Mouse (Mus musculus) lung, embryonic 14.5 days (tissue): Measurements from ENCODE around the gene Atox1. TPM values are rescaled to one million over a fixed set of nuclear protein-coding genes. Genes with fewer than 3 reads are reported as not detected.

Source experiments
- ATAC-seq: fragments of 200-750 bp; cut with Nextera tagmentation; 2 replicates; pipeline ENCODE4 v1.8.0; 2017; ENCODE audit warnings: mild to moderate bottlenecking, moderate TSS enrichment, moderate library complexity; ENCODE audit not compliant: insufficient read depth
- DNase-seq: peaks from one replicate; pipeline ENCODE4 v3.0.0-alpha.2; 2015
- H3K27ac ChIP-seq: fragments of 300-500 bp; sonication (generic); 2 replicates; pipeline ENCODE4 v1.5.1; 2014; ENCODE audit warnings: low read depth, mild to moderate bottlenecking, moderate library complexity
- H3K27me3 ChIP-seq: fragments of 300-500 bp; sonication (generic); 2 replicates; pipeline ENCODE4 v1.6.1; 2014; ENCODE audit warnings: low read length, control low read depth; ENCODE audit not compliant: insufficient read depth
- H3K36me3 ChIP-seq: fragments of 300-500 bp; sonication (generic); 2 replicates; pipeline ENCODE4 v1.6.1; 2014; ENCODE audit warnings: control low read depth; ENCODE audit not compliant: insufficient read depth
- H3K4me1 ChIP-seq: fragments of 300-500 bp; sonication (generic); 2 replicates; pipeline ENCODE4 v1.6.1; 2014; ENCODE audit warnings: antibody characterized with exemption, control low read depth; ENCODE audit not compliant: insufficient read depth
- H3K4me2 ChIP-seq: fragments of 300-500 bp; sonication (generic); 2 replicates; pipeline ENCODE4 v1.6.1; 2014; ENCODE audit warnings: mild to moderate bottlenecking
- H3K4me3 ChIP-seq: fragments of 300-500 bp; sonication (generic); 2 replicates; pipeline ENCODE4 v1.5.1; 2014; ENCODE audit warnings: low read depth, low read length
- H3K9ac ChIP-seq: fragments of 300-500 bp; sonication (generic); 2 replicates; pipeline ENCODE4 v1.6.1; 2014
- H3K9me3 ChIP-seq: fragments of 300-500 bp; sonication (generic); 2 replicates; pipeline ENCODE4 v1.6.1; 2016; ENCODE audit warnings: low read depth, low read length, control low read depth
- CTCF ChIP-seq: IDR thresholded peaks from 2 replicates; pipeline ENCODE4 v1.5.1; 2016; ENCODE audit warnings: antibody characterized with exemption, low read depth
- WGBS: fragments of 180-500 bp; shearing (Covaris S2); extraction: QIAGEN DNeasy Blood & Tissue Kit; methylation state at CpG from one replicate; pipeline ENCODE4 v1.1.7; 2014; 5-methylcytosine and 5-hydroxymethylcytosine counted together
- microRNA-seq: library from miRNA; unstranded; fragments of <30 nt; microRNA quantifications from one replicate; pipeline ENCODE4, GENCODE M21; 2016; ENCODE audit warnings: borderline number of aligned reads
- polyA plus RNA-seq: library from polyadenylated mRNA; unstranded; fragments of >200 nt; fragmentation: Nextera tagmentation; extraction: Ambion mirVana; gene quantifications from 2 replicates; pipeline ENCODE4 v1.2.1, GENCODE M21; 2014

Gene Atox1
- polyA plus RNA-seq, 1 experiment from 2014 or later, result 506 TPM

DNA sequence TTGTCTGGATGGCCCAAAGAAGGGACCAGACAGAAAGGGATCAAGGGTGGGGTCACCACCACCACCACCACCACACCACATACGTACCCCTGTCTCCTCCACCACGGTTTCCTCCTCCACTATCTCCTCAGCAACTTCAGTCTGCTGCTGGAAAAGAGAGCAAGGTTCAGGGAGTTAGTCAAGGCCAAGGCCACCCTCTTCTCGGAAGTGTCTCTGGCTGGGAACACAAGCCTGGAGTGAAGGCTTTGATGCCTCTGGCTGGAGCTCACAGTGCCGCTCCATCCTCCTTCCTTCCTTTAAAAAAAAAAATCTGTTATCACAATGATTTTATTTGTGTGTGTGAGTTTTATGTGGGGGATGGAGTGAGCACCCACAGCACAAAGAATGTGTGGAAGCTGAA, 53.9 kb downstream of the Atox1 start:
- H3K27me3 ChIP-seq, result no peaks in the 10 kb centered on the region
- no peak for DNase-seq
- no peak overlapping the region for H3K4me2 ChIP-seq
- no peaks in the 10 kb centered on the region for H3K9me3 ChIP-seq
- peaks cover 92% of the 10 kb centered on the region for H3K36me3 ChIP-seq
- H3K4me3 ChIP-seq, result no peak overlapping the region
- no peak for TF ChIP-seq CTCF
- H3K27ac ChIP-seq, result peak overlapping the region; percentile 58; the same call in 1 of the 2 replicates
- ATAC-seq, result no peak
- 92% methylated on average over 4 of the region's 4 CpGs for WGBS
- no peaks in the 10 kb centered on the region for H3K4me1 ChIP-seq
- H3K9ac ChIP-seq, result no peak overlapping the region

- Histone ChIP-seq H3K27me3 (no peaks in the 10 kb centered on the region), H3K9me3 (no peaks in the 10 kb centered on the region), H3K4me2 (no peak overlapping the region), H3K36me3 (peaks cover 95% of the 10 kb centered on the region), H3K9ac (no peak overlapping the region), H3K27ac (peak overlapping the region; percentile 58), H3K4me3 (no peak overlapping the region), H3K4me1 (no peaks in the 10 kb centered on the region)
- peak; percentile 89 for ATAC-seq
- no peak for TF ChIP-seq CTCF
- WGBS, result 38% methylated on average over 8 of the region's 8 CpGs
- peak; percentile 80 for DNase-seq
These were observed 55.2 kb downstream of the Atox1 start for GRCm38 (mm10) chr11:55405601-55406469.

- no peak for TF ChIP-seq CTCF
- no peak overlapping the region for H3K9ac ChIP-seq
- no peak for DNase-seq
- no peak overlapping the region for H3K4me3 ChIP-seq
- H3K4me2 ChIP-seq, result no peak overlapping the region
- WGBS, result 86% methylated on average over 9 of the region's 9 CpGs
- ATAC-seq, result no peak
- H3K27me3 ChIP-seq, result no peaks in the 10 kb centered on the region
- no peaks in the 10 kb centered on the region for H3K4me1 ChIP-seq
- no peaks in the 10 kb centered on the region for H3K9me3 ChIP-seq
- peaks cover 96% of the 10 kb centered on the region for H3K36me3 ChIP-seq
- peak overlapping the region; percentile 58 for H3K27ac ChIP-seq
These were observed 56.2 kb downstream of the Atox1 start for GRCm38 (mm10) chr11:55404659-55405457.

GRCm38 (mm10) chr11:55400863-55401262, 60.2 kb downstream of the Atox1 start:
- H3K4me2 ChIP-seq, result no peak overlapping the region
- no peak for TF ChIP-seq CTCF
- no peak overlapping the region for H3K9ac ChIP-seq
- no peak overlapping the region for H3K4me3 ChIP-seq
- 81% methylated on average over 2 of the region's 2 CpGs for WGBS
- peak; percentile 65 for DNase-seq
- ATAC-seq, result peak; percentile 66
- H3K27me3 ChIP-seq, result no peaks in the 10 kb centered on the region
- peaks cover 92% of the 10 kb centered on the region for H3K36me3 ChIP-seq
- no peaks in the 10 kb centered on the region for H3K9me3 ChIP-seq
- H3K27ac ChIP-seq, result no peak overlapping the region
- no peaks in the 10 kb centered on the region for H3K4me1 ChIP-seq

GRCm38 (mm10) chr11:55398371-55398770, 62.7 kb downstream of the Atox1 start:
- no peak overlapping the region for H3K27ac ChIP-seq
- H3K9ac ChIP-seq, result no peak overlapping the region
- DNase-seq (no peak), ATAC-seq (no peak)
- H3K27me3 ChIP-seq, result no peaks in the 10 kb centered on the region
- no peaks in the 10 kb centered on the region for H3K4me1 ChIP-seq
- H3K4me2 ChIP-seq, result no peak overlapping the region
- no peak overlapping the region for H3K4me3 ChIP-seq
- no peak for TF ChIP-seq CTCF
- no peaks in the 10 kb centered on the region for H3K9me3 ChIP-seq
- H3K36me3 ChIP-seq, result peaks cover 90% of the 10 kb centered on the region
- 93% methylated on average over 8 of the region's 8 CpGs for WGBS

GRCm38 (mm10) chr11:55397441-55397840, 63.6 kb downstream of the Atox1 start:
- Histone ChIP-seq H3K27ac (no peak overlapping the region), H3K9ac (no peak overlapping the region), H3K27me3 (no peaks in the 10 kb centered on the region), H3K4me3 (no peak overlapping the region), H3K4me2 (no peak overlapping the region), H3K4me1 (no peaks in the 10 kb centered on the region), H3K36me3 (peaks cover 81% of the 10 kb centered on the region), H3K9me3 (no peaks in the 10 kb centered on the region)
- WGBS, result 83% methylated on average over 9 of the region's 9 CpGs
- ATAC-seq (no peak), DNase-seq (no peak)
- TF ChIP-seq CTCF, result no peak

- 78% methylated on average over 2 of the region's 2 CpGs for WGBS
- Histone ChIP-seq H3K4me1 (no peaks in the 10 kb centered on the region), H3K36me3 (peaks cover 77% of the 10 kb centered on the region), H3K9me3 (no peaks in the 10 kb centered on the region), H3K27me3 (no peaks in the 10 kb centered on the region), H3K4me2 (no peak overlapping the region), H3K9ac (no peak overlapping the region), H3K4me3 (no peak overlapping the region), H3K27ac (no peak overlapping the region)
- no peak for TF ChIP-seq CTCF
- no peak for DNase-seq
- no peak for ATAC-seq
These were observed 64.0 kb downstream of the Atox1 start for GRCm38 (mm10) chr11:55397036-55397435.

Small RNA genes lying within 50 kb of the gene (microRNA-seq; reads per million reads assigned to microRNA genes)
- gene Mir7652, result not detected

Other genes starting within 250 kb of the Atox1 start
- gene Fat2, start 124.7 kb downstream of the Atox1 start, polyA plus RNA-seq, result 0.29 and 0.53 TPM in 2 replicates
- 1,429 and 1,454 TPM in 2 replicates for gene Sparc, start 38.1 kb downstream of the Atox1 start, polyA plus RNA-seq
- gene G3bp1, start 8.4 kb upstream of the Atox1 start, polyA plus RNA-seq, result 203 and 217 TPM in 2 replicates
- gene Glra1, start 147.0 kb upstream of the Atox1 start, polyA plus RNA-seq, result not detected in 2 replicates